Mouse (Mus musculus): ENCODE data around the gene Hmcn1.

DNA sequence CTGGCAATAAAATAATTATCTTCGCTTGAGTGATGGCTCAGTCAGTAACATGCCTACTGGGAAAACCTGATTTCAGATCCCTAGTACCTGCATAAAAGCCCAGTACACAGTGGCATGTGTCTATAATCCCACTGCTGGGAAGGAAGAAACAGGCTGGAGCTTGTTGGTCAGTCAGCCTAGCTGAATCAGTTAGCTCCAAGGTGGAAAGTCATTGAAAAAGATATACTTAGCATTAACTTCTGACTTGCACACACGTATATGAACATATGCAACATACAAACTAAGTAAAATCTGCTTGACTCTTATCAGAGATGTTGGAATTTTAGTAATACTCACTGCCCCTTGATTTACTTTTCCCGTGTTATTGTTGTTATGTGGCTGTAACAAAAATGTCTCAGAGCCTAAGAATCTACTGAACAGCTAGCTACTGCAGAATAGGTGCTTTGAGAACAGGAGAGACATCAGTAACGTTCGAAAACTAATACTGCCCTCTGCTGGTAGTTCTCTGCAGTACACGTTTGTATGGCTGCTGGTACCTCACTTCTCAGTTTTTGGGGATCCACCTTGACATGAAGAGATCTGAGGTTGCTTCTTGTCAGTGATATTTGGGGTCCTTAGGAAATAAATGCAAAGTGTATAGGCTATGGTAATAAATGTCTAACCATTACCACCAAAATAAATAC, 16.0 kb upstream of the Hmcn1 start:
- TF ChIP-seq POLR2A (IDR thresholded peaks at IDR 0.05; ENCODE audit: borderline replicate concordance, low read depth, low read length) (no peak), CTCF (IDR thresholded peaks at IDR 0.05; ENCODE audit: low read depth, low read length) (no peak)

Data from bone marrow macrophage, adult 2 months (primary cell).